8 mouse cellular contexts compared by ENCODE assay signal in genomic region chr2:118700179-118701062, GRCm38 (mm10). TPM values are rescaled to one million over a fixed set of nuclear protein-coding genes. Genes with fewer than 3 reads are reported as not detected.
A peak's percentile ranks its signal among the peaks of the same experiment; 100 is the strongest.
DNase-seq lines count a peak whose midpoint lies in the region; ATAC-seq and TF ChIP-seq lines count a peak whose summit lies in the region.

No protein-coding gene starts in this region.

- WGBS in intestine, embryonic 16.5 days, result 3% methylated on average over 32 of the region's 32 CpGs
- WGBS in limb, embryonic 15.5 days, result 4% methylated on average over 32 of the region's 32 CpGs
- WGBS in midbrain, embryonic 16.5 days, result 1% methylated on average over 32 of the region's 32 CpGs
- 7% methylated on average over 32 of the region's 32 CpGs for WGBS in spleen, adult 2 months

- H3K27ac ChIP-seq in intestine, embryonic 16.5 days (ENCODE audit: low read length), result no peak overlapping the region
- no peak overlapping the region for H3K27ac ChIP-seq in limb, embryonic 15.5 days
- H3K27ac ChIP-seq in midbrain, embryonic 16.5 days (ENCODE audit: low read length), result no peak overlapping the region
- no peak overlapping the region for H3K27ac ChIP-seq in spleen, adult 2 months (ENCODE audit: insufficient read depth, low read length)

- peak; percentile 48; the same call in 1 of the 2 replicates for ATAC-seq in intestine, embryonic 16.5 days
- ATAC-seq in limb, embryonic 15.5 days (ENCODE audit: insufficient number of reproducible peaks, low FRiP score, low TSS enrichment, low read depth), result no peak
- ATAC-seq in midbrain, embryonic 16.5 days, result no peak

- H3K9ac ChIP-seq in intestine, embryonic 16.5 days (ENCODE audit: low read depth, low read length), result 0 out of 2 replicates have a peak overlapping the region, but pooled peaks have one; percentile 21
- no peak overlapping the region for H3K9ac ChIP-seq in limb, embryonic 15.5 days
- H3K9ac ChIP-seq in midbrain, embryonic 16.5 days (ENCODE audit: low read depth, low read length), result no peak overlapping the region

- H3K9me3 ChIP-seq in intestine, embryonic 16.5 days (ENCODE audit: control insufficient read depth, low read length), result no peaks in the 10 kb centered on the region
- no peaks in the 10 kb centered on the region for H3K9me3 ChIP-seq in limb, embryonic 15.5 days
- H3K9me3 ChIP-seq in midbrain, embryonic 16.5 days (replicated peaks; ENCODE audit: control insufficient read depth, low read length, poor library complexity, severe bottlenecking), result no peaks in the 10 kb centered on the region

- peaks cover 28% of the 10 kb centered on the region for H3K4me1 ChIP-seq in intestine, embryonic 16.5 days (ENCODE audit: control insufficient read depth, insufficient read depth, low read length)
- H3K4me1 ChIP-seq in limb, embryonic 15.5 days, result peaks cover 60% of the 10 kb centered on the region
- H3K4me1 ChIP-seq in midbrain, embryonic 16.5 days (ENCODE audit: control insufficient read depth, insufficient read depth, low read length), result peaks cover 30% of the 10 kb centered on the region
- H3K4me1 ChIP-seq in spleen, adult 2 months (ENCODE audit: control insufficient read depth, insufficient read depth, insufficient read length), result peaks cover 20% of the 10 kb centered on the region

- TF ChIP-seq CTCF in spleen, adult 2 months (IDR thresholded peaks at IDR 0.05; ENCODE audit: extremely low read depth, insufficient read depth, insufficient read length, insufficient replicate concordance), result peak; percentile 93

- H3K4me3 ChIP-seq in intestine, embryonic 16.5 days (ENCODE audit: low read length), result peak overlapping the region; percentile 36
- peak overlapping the region; percentile 25 for H3K4me3 ChIP-seq in limb, embryonic 15.5 days
- H3K4me3 ChIP-seq in midbrain, embryonic 16.5 days (ENCODE audit: low read depth, low read length), result 0 out of 2 replicates have a peak overlapping the region, but pooled peaks have one; percentile 6
- H3K4me3 ChIP-seq in spleen, adult 2 months (ENCODE audit: extremely low read depth, insufficient read depth, insufficient read length), result peak overlapping the region; percentile 37; the same call in 1 of the 2 replicates

- no peak for TF ChIP-seq POLR2A in spleen, adult 2 months (IDR thresholded peaks at IDR 0.05; ENCODE audit: low read depth, low read length)

- DNase-seq in right cerebral cortex, adult 18-20 months, result peak; percentile 66
- no peak for DNase-seq in right cerebral cortex, postnatal 36 days (ENCODE audit: low spot score in 2 of 2)
- peak; percentile 69 for DNase-seq in embryo, embryonic 11.5 days (ENCODE audit: low read depth, low spot score)
- peak; percentile 96 for DNase-seq in heart, adult 11 months
- DNase-seq in spleen, adult 2 months (ENCODE audit: low read depth in 1 of 2, low spot score in 2 of 2), result peak; percentile 51 to 84

- peak overlapping the region; percentile 56 for H3K4me2 ChIP-seq in intestine, embryonic 16.5 days (ENCODE audit: low read depth, low read length)
- peak overlapping the region; percentile 45 for H3K4me2 ChIP-seq in limb, embryonic 15.5 days
- H3K4me2 ChIP-seq in midbrain, embryonic 16.5 days (ENCODE audit: low read length), result peak overlapping the region; percentile 44

- H3K36me3 ChIP-seq in intestine, embryonic 16.5 days (ENCODE audit: control insufficient read depth, insufficient read depth, low read length), result no peaks in the 10 kb centered on the region
- no peaks in the 10 kb centered on the region for H3K36me3 ChIP-seq in limb, embryonic 15.5 days
- no peaks in the 10 kb centered on the region for H3K36me3 ChIP-seq in midbrain, embryonic 16.5 days (ENCODE audit: control insufficient read depth, insufficient read depth, low read length)
- H3K36me3 ChIP-seq in spleen, adult 2 months (ENCODE audit: control insufficient read depth, insufficient read depth, low read length), result no peaks in the 10 kb centered on the region

- peaks cover 48% of the 10 kb centered on the region for H3K27me3 ChIP-seq in intestine, embryonic 16.5 days (replicated peaks; ENCODE audit: control insufficient read depth, insufficient read depth, low read length)
- H3K27me3 ChIP-seq in limb, embryonic 15.5 days, result peaks cover 82% of the 10 kb centered on the region
- peaks cover 77% of the 10 kb centered on the region for H3K27me3 ChIP-seq in midbrain, embryonic 16.5 days (ENCODE audit: control insufficient read depth, insufficient read depth, low read depth, low read length)
- peaks cover 26% of the 10 kb centered on the region for H3K27me3 ChIP-seq in spleen, adult 2 months (ENCODE audit: control insufficient read depth, insufficient read depth, low read length)

RNA-seq across cellular contexts. Expression of gene Ankrd63, which starts 3.3 kb away (rescaled TPM):
- 0.15 and 0.22 TPM in 2 replicates for polyA plus RNA-seq in intestine, embryonic 16.5 days (2015; fragmentation: Nextera tagmentation; extraction: Ambion mirVana)
- 0.05 TPM in 2 replicates for polyA plus RNA-seq in limb, embryonic 15.5 days (2015; fragmentation: Nextera tagmentation; extraction: Ambion mirVana)
- not detected in 2 replicates for polyA plus RNA-seq in midbrain, embryonic 16.5 days (2015; fragmentation: Nextera tagmentation; extraction: Ambion mirVana)
- polyA plus RNA-seq in spleen, adult 2 months (2012; rRNA removed), result 0.02 and 0.04 TPM in 2 replicates

RNA-seq across cellular contexts. Expression of gene Plcb2, which starts 27.8 kb away (rescaled TPM):
- polyA plus RNA-seq in intestine, embryonic 16.5 days (2015; fragmentation: Nextera tagmentation; extraction: Ambion mirVana), result 0.99 and 1.3 TPM in 2 replicates
- 1.4 and 1.6 TPM in 2 replicates for polyA plus RNA-seq in limb, embryonic 15.5 days (2015; fragmentation: Nextera tagmentation; extraction: Ambion mirVana)
- polyA plus RNA-seq in midbrain, embryonic 16.5 days (2015; fragmentation: Nextera tagmentation; extraction: Ambion mirVana), result 0.44 and 0.50 TPM in 2 replicates
- polyA plus RNA-seq in spleen, adult 2 months (2012; rRNA removed), result 37.0 and 41.7 TPM in 2 replicates

RNA-seq across cellular contexts. Expression of gene Pak6, which starts 37.3 kb away (rescaled TPM):
- 1.8 and 2.0 TPM in 2 replicates for polyA plus RNA-seq in intestine, embryonic 16.5 days (2015; fragmentation: Nextera tagmentation; extraction: Ambion mirVana)
- 8.3 and 8.6 TPM in 2 replicates for polyA plus RNA-seq in limb, embryonic 15.5 days (2015; fragmentation: Nextera tagmentation; extraction: Ambion mirVana)
- 62.7 and 65.5 TPM in 2 replicates for polyA plus RNA-seq in midbrain, embryonic 16.5 days (2015; fragmentation: Nextera tagmentation; extraction: Ambion mirVana)
- 0.33 and 0.45 TPM in 2 replicates for polyA plus RNA-seq in spleen, adult 2 months (2012; rRNA removed)

RNA-seq across cellular contexts. Expression of gene Inafm2, which starts 45.1 kb away (rescaled TPM):
- polyA plus RNA-seq in intestine, embryonic 16.5 days (2015; fragmentation: Nextera tagmentation; extraction: Ambion mirVana), result 21.9 and 24.1 TPM in 2 replicates
- 18.1 and 19.8 TPM in 2 replicates for polyA plus RNA-seq in limb, embryonic 15.5 days (2015; fragmentation: Nextera tagmentation; extraction: Ambion mirVana)
- 17.9 and 18.9 TPM in 2 replicates for polyA plus RNA-seq in midbrain, embryonic 16.5 days (2015; fragmentation: Nextera tagmentation; extraction: Ambion mirVana)
- polyA plus RNA-seq in spleen, adult 2 months (2012; rRNA removed), result 8.7 and 12.1 TPM in 2 replicates

Comparison
In these comparisons a context has a peak if more than half of its experiments do, and no peak if none do; other contexts are left out.
1. DNase-seq: peak in right cerebral cortex, adult 18-20 months (single experiment), embryo, embryonic 11.5 days (single experiment), heart, adult 11 months (single experiment) and spleen, adult 2 months (2 of 2); none in right cerebral cortex, postnatal 36 days (0 of 2).
2. RNA of gene Plcb2, which starts 27.8 kb away (polyA plus RNA-seq): 37.0 to 41.7 TPM in spleen, adult 2 months; 1.4 to 1.6 TPM in limb, embryonic 15.5 days, 0.99 to 1.3 TPM in intestine, embryonic 16.5 days and 0.44 to 0.50 TPM in midbrain, embryonic 16.5 days; every median in the first group is over 10 times any median in the second.
3. Peak in every context shown above with its lines, with median percentiles within 50 percentile points of each other: H3K4me2 ChIP-seq and H3K4me3 ChIP-seq.